Mouse (Mus musculus) kidney, adult 2 months (tissue): ENCODE data around the gene Prkch.

Source experiments
- CTCF ChIP-seq: fragments of 200-500 bp; conservative IDR thresholded peaks from 2 replicates; pipeline ENCODE4 v1.5.1; 2011; ENCODE audit warnings: low read depth, mild to moderate bottlenecking, control low read depth, low read length, moderate library complexity, mixed read lengths; ENCODE audit not compliant: insufficient read depth, insufficient read length
- POLR2A ChIP-seq: fragments of 200-500 bp; IDR thresholded peaks from one replicate; pipeline ENCODE4 v1.6.1; 2011; ENCODE audit warnings: low read depth, low read length, control low read depth

DNA sequence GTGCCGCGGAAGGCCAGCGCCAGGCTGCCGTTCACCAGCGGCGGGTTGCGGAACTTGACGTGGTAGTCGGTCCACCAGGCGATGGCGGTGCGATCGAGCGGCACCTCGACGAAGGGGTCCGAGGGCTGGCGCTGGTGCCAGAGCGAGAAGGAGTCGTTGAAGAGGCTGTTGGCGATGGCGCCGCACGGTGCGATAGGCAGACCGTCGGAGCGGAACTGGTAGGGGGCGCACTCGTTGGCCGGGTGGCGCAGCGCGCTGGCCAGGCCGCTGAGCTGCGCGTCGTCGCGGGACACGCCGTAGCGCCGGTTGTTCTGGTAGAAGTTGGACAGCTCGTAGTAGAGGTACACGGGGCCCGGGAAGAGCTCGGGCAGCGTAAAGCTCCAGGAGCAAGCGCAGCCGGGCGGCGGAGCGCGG lies 38.9 kb upstream of the Prkch start:
- TF ChIP-seq CTCF (peak; percentile 24; the same call in 1 of the 2 replicates), POLR2A (no peak)
